Mouse (Mus musculus) MEL (cell line): ENCODE data around the gene Prim2.

ENCODE experiments used
- POLR2A ChIP-seq, 2 experiments: IDR thresholded peaks; 2 replicates each; pipeline ENCODE4 v1.6.1; 2011 to 2012; ENCODE audit warnings: low read length in 2 of 2, mild to moderate bottlenecking in 2 of 2, control low read depth in 1 of 2, improper control_type of control experiment in 1 of 2, low read depth in 1 of 2, moderate library complexity in 1 of 2; ENCODE audit not compliant: control insufficient read depth in 1 of 2, insufficient read depth in 1 of 2, poor library complexity in 1 of 2
- ZC3H11A ChIP-seq: IDR thresholded peaks from 2 replicates; pipeline ENCODE4 v1.6.1; 2012; ENCODE audit warnings: low read depth, mild to moderate bottlenecking, inconsistent platforms, low read length, improper control_type of control experiment

DNA sequence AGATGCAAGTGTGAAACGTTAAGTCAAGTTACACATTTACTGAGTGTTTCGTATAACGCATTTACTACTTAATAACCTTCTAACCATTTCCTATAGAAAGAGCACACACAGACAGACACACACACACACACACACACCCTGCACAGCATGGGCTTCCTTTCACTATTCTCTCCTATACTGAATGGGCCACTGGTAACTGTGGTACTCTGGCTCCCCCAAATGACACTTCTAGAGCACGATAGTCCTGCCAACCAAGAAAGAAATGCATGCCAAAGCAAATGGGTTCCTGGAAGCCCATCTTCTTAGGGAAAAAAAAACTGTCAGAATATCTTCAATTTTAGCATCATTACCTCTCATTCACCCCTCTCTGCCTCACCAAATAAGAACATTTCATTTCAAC, 22.4 kb downstream of the Prim2 start:
- TF ChIP-seq POLR2A (IDR thresholded peaks at IDR 0.05; ENCODE audit: control insufficient read depth in 1 of 2, insufficient read depth in 1 of 2, low read depth in 1 of 2, low read length in 2 of 2, poor library complexity in 1 of 2), result no peak
- no peak for TF ChIP-seq ZC3H11A
